Mouse (Mus musculus) heart, postnatal 0 days (tissue): ENCODE measurements around the gene Adad1.

Experiments
- CTCF ChIP-seq: IDR thresholded peaks from 2 replicates; pipeline ENCODE4 v1.5.1; 2016; ENCODE audit warnings: antibody characterized with exemption, control low read depth, low read depth
- EP300 ChIP-seq: IDR thresholded peaks from 2 replicates; pipeline ENCODE4 v1.6.1; 2016; ENCODE audit warnings: antibody characterized with exemption, low read depth

- TF ChIP-seq CTCF (no peak), EP300 (no peak)
Measured at GRCm38 (mm10) chr3:37084860-37085259, 21.5 kb downstream of the Adad1 start.
